Mouse (Mus musculus) embryonic facial prominence, embryonic 10.5 days (tissue): ENCODE data around the gene Ptrh1. TPM values are rescaled to one million over a fixed set of nuclear protein-coding genes. Genes with fewer than 3 reads are reported as not detected.

Source experiments
- DNase-seq: peaks from one replicate; pipeline ENCODE4 v3.0.0-alpha.2; 2017; ENCODE audit warnings: low spot score
- H3K27ac ChIP-seq: fragments of 300-500 bp; sonication (generic); replicated peaks from 2 replicates; pipeline ENCODE4 v1.5.1; 2016; ENCODE audit warnings: mild to moderate bottlenecking
- H3K27me3 ChIP-seq: fragments of 300-500 bp; sonication (generic); replicated peaks from 2 replicates; pipeline ENCODE4 v1.6.1; 2016; ENCODE audit warnings: low read depth, mild to moderate bottlenecking; ENCODE audit not compliant: poor library complexity, severe bottlenecking
- H3K36me3 ChIP-seq: fragments of 300-500 bp; sonication (generic); replicated peaks from 2 replicates; pipeline ENCODE4 v1.6.1; 2016; ENCODE audit warnings: mild to moderate bottlenecking, moderate library complexity
- H3K4me1 ChIP-seq: fragments of 300-500 bp; sonication (generic); 2 replicates; pipeline ENCODE4 v1.6.1; 2016
- H3K4me3 ChIP-seq: fragments of 300-500 bp; sonication (generic); 2 replicates; pipeline ENCODE4 v1.5.1; 2016; ENCODE audit warnings: mild to moderate bottlenecking, moderate library complexity
- H3K9me3 ChIP-seq: fragments of 300-500 bp; sonication (generic); 2 replicates; pipeline ENCODE4 v1.6.1; 2016; ENCODE audit warnings: mild to moderate bottlenecking
- WGBS: fragments of 180-500 bp; shearing (Covaris S2); methylation state at CpG from one replicate; pipeline ENCODE4 v1.1.7; 2016; 5-methylcytosine and 5-hydroxymethylcytosine counted together
- polyA plus RNA-seq: library from polyadenylated mRNA; unstranded; fragments of >200 nt; fragmentation: Nextera tagmentation; extraction: Ambion mirVana; gene quantifications from 2 replicates; pipeline ENCODE4 v1.2.1, GENCODE M21; 2016

Gene Ptrh1
- polyA plus RNA-seq, 1 experiment from 2014 or later = 5.3 TPM

- 76% methylated on average over 8 of the region's 8 CpGs for WGBS
- H3K4me1 ChIP-seq = peaks cover 22% of the 10 kb centered on the region
These were observed 17.1 kb upstream of the Ptrh1 start for GRCm38 (mm10) chr2:32758503-32758902.

GRCm38 (mm10) chr2:32759001-32759400 lies 16.6 kb upstream of the Ptrh1 start:
- DNase-seq = no peak
- Histone ChIP-seq H3K27me3 (no peaks in the 10 kb centered on the region), H3K4me1 (peaks cover 22% of the 10 kb centered on the region), H3K4me3 (peak overlapping the region; percentile 75; the same call in 1 of the 2 replicates), H3K36me3 (peaks cover 55% of the 10 kb centered on the region), H3K27ac (no peak overlapping the region), H3K9me3 (no peaks in the 10 kb centered on the region)
- 80% methylated on average over 2 of the region's 2 CpGs for WGBS

More at GRCm38 (mm10) chr2:32758503-32758902, 17.1 kb upstream of the Ptrh1 start:
- H3K36me3 ChIP-seq = peaks cover 58% of the 10 kb centered on the region
- no peak overlapping the region for H3K27ac ChIP-seq
- no peaks in the 10 kb centered on the region for H3K9me3 ChIP-seq
- H3K4me3 ChIP-seq = peak overlapping the region; percentile 75; the same call in 1 of the 2 replicates
- H3K27me3 ChIP-seq = no peaks in the 10 kb centered on the region; the same call in 1 of the 2 replicates
- DNase-seq = no peak

GRCm38 (mm10) chr2:32761361-32761760 lies 14.2 kb upstream of the Ptrh1 start:
- Histone ChIP-seq H3K27ac (no peak overlapping the region), H3K4me1 (peaks cover 22% of the 10 kb centered on the region), H3K36me3 (peaks cover 43% of the 10 kb centered on the region), H3K9me3 (no peaks in the 10 kb centered on the region), H3K27me3 (no peaks in the 10 kb centered on the region), H3K4me3 (no peak overlapping the region)
- no peak for DNase-seq
- 87% methylated on average over 14 of the region's 14 CpGs for WGBS

GRCm38 (mm10) chr2:32761859-32762258 lies 13.7 kb upstream of the Ptrh1 start:
- Histone ChIP-seq H3K9me3 (no peaks in the 10 kb centered on the region), H3K4me1 (peaks cover 25% of the 10 kb centered on the region), H3K27me3 (no peaks in the 10 kb centered on the region), H3K4me3 (no peak overlapping the region), H3K36me3 (peaks cover 43% of the 10 kb centered on the region), H3K27ac (no peak overlapping the region)
- WGBS = 95% methylated on average over 4 of the region's 4 CpGs
- no peak for DNase-seq

- Histone ChIP-seq H3K9me3 (no peaks in the 10 kb centered on the region), H3K27me3 (no peaks in the 10 kb centered on the region), H3K4me1 (peaks cover 22% of the 10 kb centered on the region), H3K4me3 (no peak overlapping the region), H3K36me3 (peaks cover 43% of the 10 kb centered on the region), H3K27ac (no peak overlapping the region)
- 76% methylated on average over 3 of the region's 3 CpGs for WGBS
- no peak for DNase-seq
These were observed 12.2 kb upstream of the Ptrh1 start for GRCm38 (mm10) chr2:32763353-32763752.

- DNase-seq = no peak
- H3K27ac ChIP-seq = no peak overlapping the region
- H3K27me3 ChIP-seq = 0 out of 2 replicates have a peak, but pooled peaks cover 6% of the 10 kb centered on the region
- H3K9me3 ChIP-seq = no peaks in the 10 kb centered on the region
- H3K36me3 ChIP-seq = peaks cover 12% of the 10 kb centered on the region
- 78% methylated on average over 12 of the region's 12 CpGs for WGBS
- H3K4me1 ChIP-seq = peaks cover 51% of the 10 kb centered on the region
- no peak overlapping the region for H3K4me3 ChIP-seq
These were observed 8.3 kb upstream of the Ptrh1 start for GRCm38 (mm10) chr2:32767241-32767640.

GRCm38 (mm10) chr2:32768661-32769285 lies 6.8 kb upstream of the Ptrh1 start:
- no peaks in the 10 kb centered on the region for H3K36me3 ChIP-seq
- DNase-seq = peak; percentile 38
- H3K27me3 ChIP-seq = 0 out of 2 replicates have a peak, but pooled peaks cover 10% of the 10 kb centered on the region
- WGBS = 53% methylated on average over 19 of the region's 19 CpGs
- no peaks in the 10 kb centered on the region for H3K9me3 ChIP-seq
- H3K27ac ChIP-seq = no peak overlapping the region
- H3K4me3 ChIP-seq = 0 out of 2 replicates have a peak overlapping the region, but pooled peaks have one; percentile 21
- H3K4me1 ChIP-seq = peaks cover 54% of the 10 kb centered on the region

GRCm38 (mm10) chr2:32769327-32770085 lies 6.1 kb upstream of the Ptrh1 start:
- Histone ChIP-seq H3K27me3 (0 out of 2 replicates have a peak, but pooled peaks cover 12% of the 10 kb centered on the region), H3K27ac (no peak overlapping the region)
- 74% methylated on average over 5 of the region's 5 CpGs for WGBS

GRCm38 (mm10) chr2:32771886-32772285 lies 3.7 kb upstream of the Ptrh1 start:
- DNase-seq = no peak
- H3K4me1 ChIP-seq = peaks cover 73% of the 10 kb centered on the region
- H3K9me3 ChIP-seq = no peaks in the 10 kb centered on the region
- H3K27ac ChIP-seq = no peak overlapping the region
- peaks cover 21% of the 10 kb centered on the region for H3K27me3 ChIP-seq
- H3K36me3 ChIP-seq = no peaks in the 10 kb centered on the region
- 19% methylated on average over 12 of the region's 12 CpGs for WGBS
- no peak overlapping the region; the same call in 1 of the 2 replicates for H3K4me3 ChIP-seq

More at GRCm38 (mm10) chr2:32769327-32770085, 6.1 kb upstream of the Ptrh1 start:
- no peak for DNase-seq
- no peak overlapping the region for H3K4me3 ChIP-seq
- H3K9me3 ChIP-seq = no peaks in the 10 kb centered on the region
- peaks cover 55% of the 10 kb centered on the region for H3K4me1 ChIP-seq
- H3K36me3 ChIP-seq = no peaks in the 10 kb centered on the region

- no peaks in the 10 kb centered on the region for H3K36me3 ChIP-seq
- peaks cover 66% of the 10 kb centered on the region for H3K4me1 ChIP-seq
- H3K27ac ChIP-seq = no peak overlapping the region
- whole genome bisulfite sequencing = 84% methylated on average over 8 of the region's 8 CpGs
- H3K4me3 ChIP-seq = no peak overlapping the region
- peaks cover 29% of the 10 kb centered on the region for H3K27me3 ChIP-seq
- H3K9me3 ChIP-seq = no peaks in the 10 kb centered on the region
- no peak for DNase-seq
These were observed 2.8 kb upstream of the Ptrh1 start for GRCm38 (mm10) chr2:32772626-32773279.

- Histone ChIP-seq H3K4me1 (peaks cover 53% of the 10 kb centered on the region), H3K9me3 (no peaks in the 10 kb centered on the region), H3K4me3 (peak overlapping the region; percentile 77), H3K27ac (no peak overlapping the region), H3K27me3 (peaks cover 26% of the 10 kb centered on the region), H3K36me3 (no peaks in the 10 kb centered on the region)
- DNase-seq = no peak
- WGBS = 19% methylated on average over 22 of the region's 22 CpGs
These were observed 606 bp downstream of the Ptrh1 start for GRCm38 (mm10) chr2:32776192-32776591.

GRCm38 (mm10) chr2:32778081-32778480 lies 2.5 kb downstream of the Ptrh1 start:
- Histone ChIP-seq H3K27me3 (peaks cover 26% of the 10 kb centered on the region), H3K4me3 (no peak overlapping the region), H3K9me3 (no peaks in the 10 kb centered on the region), H3K36me3 (no peaks in the 10 kb centered on the region), H3K27ac (no peak overlapping the region), H3K4me1 (peaks cover 39% of the 10 kb centered on the region)
- WGBS = 95% methylated on average over 6 of the region's 6 CpGs
- no peak for DNase-seq
